Mouse (Mus musculus): Measurements from ENCODE around the gene Cdh20.

Gene Cdh20

GRCm38 (mm10) chr1:105041668-105042067 lies 273.3 kb downstream of the Cdh20 start:
- DNase-seq (ENCODE audit: low spot score) = no peak
